Mouse (Mus musculus) thymus, postnatal 14 days (tissue): ENCODE measurements around the gene Zfp772.
"Not testable (repeated sequence)": the region's sequence is repeated elsewhere in the genome, so short reads cannot be mapped to it uniquely, and the experiment has no call there.

ENCODE experiments used
- DNase-seq: peaks from one replicate; pipeline ENCODE4 v3.0.0; 2021

Zfp772 gene

DNA sequence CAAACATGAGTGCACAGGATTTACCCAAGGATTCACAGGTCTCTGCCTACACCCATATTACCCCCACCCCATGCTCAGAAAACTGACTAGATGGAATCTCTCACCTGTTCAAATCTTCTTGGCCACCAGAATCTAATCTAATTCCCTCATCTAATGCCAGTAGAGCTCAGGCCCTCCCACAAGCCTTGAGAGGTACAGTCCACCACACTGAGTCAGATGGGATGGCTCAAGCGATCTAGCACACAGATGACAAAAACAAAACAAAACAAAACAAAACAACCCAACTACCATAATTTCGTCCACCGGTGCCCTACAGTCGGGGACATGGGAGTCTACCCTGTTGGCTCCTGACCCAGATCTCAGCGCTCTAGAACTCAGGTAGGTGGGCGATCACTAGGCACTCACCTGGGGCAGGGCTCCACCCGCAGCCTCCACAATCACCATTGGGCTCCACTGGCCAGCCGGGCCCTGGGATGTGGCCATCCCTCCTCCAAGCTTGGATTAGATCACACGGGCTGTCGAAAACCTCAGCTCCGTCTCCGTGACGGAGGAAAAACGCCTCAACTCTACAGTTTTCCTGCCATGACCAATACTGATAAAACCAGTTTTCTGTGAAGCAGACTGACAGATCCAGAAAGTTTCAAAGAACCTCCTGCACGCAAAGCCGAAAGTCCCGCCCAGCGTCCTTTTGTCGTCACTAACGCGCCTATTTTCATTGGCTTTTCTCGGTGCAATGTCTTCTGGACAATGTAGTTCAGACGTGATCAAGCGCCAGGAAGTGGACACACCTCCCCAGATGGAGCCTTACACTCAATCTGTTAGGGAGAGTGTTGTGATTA is at the start of gene Zfp772:
Zfp772 (minus strand) TSS at position 686 of the 839 bp plus-strand sequence.
- DNase-seq = peak; percentile 57

DNA sequence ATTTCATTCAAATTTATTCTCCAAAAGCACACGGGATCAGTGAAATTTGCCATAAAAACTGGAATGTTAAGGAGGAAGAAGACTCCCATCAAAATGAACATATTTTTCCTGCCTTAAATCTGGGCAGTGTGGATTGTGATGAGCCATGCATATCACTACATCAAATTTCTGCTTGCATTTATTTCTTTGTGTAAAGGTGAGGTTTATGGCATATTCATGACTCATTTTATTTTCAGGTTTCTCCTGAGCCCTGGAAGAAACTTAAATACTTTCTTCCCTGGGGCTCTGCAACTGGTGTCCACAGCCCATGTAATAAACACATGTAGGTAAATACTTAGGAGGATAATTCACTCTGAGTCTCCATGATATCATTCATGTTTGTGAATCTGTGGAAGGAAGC is 37.4 kb upstream of the Zfp772 start, which contains the start of gene Vmn2r29:
Vmn2r29 (minus strand) TSS at position 101 of the 400 bp plus-strand sequence.
- DNase-seq = not testable (repeated sequence)

DNA sequence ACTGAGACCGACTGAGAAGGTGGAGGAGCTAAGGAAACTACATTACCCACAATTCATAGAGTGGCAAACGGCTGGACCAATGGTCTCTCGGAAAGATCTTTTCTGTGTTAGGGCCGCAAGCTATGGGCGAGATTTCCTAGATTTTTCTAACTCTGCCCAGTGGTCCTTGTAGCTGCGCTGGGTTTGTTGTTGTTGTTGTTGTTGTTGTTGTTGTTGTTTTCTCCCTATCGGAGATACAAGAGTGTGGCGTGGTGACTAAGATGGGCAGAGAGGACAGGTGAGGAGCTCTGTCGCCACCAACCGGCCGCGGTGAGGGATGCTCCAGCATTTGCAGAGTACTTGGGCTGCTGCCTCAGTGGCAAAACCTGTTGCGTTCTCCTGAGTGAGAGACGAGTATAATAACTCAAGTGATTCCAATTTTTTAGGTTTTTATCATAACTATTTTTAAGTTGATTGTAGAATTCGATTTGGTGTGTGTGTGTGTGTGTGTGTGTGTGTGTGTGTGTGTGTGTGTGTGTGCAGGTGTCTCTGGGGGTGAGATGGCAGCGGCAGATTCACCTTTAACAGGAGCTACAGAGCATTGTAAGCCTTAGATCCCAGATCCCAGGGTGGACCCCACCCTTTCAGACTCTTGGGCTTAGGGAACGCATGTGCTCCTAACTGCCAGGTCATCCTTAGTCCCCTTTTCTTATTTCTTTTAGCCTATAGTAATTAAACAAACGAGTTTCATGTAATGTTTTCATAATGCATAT is 21.4 kb downstream of the Zfp772 start:
- DNase-seq = peak; percentile 77

DNA sequence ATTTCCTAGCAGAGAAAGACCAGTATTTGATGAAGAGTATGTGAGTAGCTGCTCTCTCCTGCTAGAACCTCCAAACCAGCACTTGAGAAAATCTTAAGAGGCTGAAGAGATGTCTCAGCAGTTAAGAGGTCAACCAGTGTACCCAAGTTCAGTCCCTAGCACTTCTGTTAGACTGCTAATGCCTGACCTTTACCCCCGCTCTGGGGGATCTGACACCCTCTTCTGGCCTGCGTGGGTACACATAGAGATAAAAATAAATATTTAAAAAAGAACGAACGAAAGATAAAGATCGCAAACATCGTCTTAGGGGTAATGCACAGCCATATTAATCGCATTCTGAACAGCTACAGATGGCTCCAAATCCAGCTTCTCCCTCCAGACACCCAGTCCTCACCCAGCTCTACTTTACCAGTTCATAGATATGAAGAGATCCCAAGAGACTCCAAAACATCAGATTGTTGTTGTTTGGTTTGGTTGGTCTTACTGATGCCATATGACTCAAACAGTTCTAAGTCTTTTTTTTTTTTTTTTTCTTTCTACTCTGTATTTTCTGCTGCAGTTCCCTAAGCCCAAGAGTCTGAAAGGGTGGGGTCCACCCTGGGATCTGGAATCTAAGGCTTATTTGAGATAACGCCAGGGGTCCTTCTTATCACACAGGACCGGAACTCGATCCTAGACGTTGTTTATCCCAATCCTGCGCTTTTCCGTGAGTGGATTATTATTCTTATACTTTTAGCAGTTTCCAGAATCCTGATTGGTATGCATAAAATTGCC is 22.2 kb downstream of the Zfp772 start:
- DNase-seq = no peak

DNA sequence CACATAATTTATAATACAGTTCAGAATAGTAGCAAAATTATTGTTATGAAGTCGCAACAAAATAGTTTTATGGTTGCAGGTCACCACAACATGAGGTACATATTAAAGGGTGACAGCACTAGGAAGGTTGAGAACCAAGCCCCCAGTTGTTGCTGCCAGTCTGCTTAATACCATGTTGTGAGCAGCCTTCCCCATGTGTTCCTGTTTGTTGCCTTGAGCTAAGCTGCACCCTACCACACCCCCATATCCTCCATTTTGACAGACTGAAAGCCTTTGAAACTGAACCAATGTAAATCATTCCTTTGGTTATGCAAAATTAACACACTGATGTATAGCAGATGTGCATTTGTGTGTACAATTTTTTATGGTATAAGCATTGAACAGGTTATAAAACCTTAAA is 23.9 kb downstream of the Zfp772 start:
- DNase-seq = no peak

DNA sequence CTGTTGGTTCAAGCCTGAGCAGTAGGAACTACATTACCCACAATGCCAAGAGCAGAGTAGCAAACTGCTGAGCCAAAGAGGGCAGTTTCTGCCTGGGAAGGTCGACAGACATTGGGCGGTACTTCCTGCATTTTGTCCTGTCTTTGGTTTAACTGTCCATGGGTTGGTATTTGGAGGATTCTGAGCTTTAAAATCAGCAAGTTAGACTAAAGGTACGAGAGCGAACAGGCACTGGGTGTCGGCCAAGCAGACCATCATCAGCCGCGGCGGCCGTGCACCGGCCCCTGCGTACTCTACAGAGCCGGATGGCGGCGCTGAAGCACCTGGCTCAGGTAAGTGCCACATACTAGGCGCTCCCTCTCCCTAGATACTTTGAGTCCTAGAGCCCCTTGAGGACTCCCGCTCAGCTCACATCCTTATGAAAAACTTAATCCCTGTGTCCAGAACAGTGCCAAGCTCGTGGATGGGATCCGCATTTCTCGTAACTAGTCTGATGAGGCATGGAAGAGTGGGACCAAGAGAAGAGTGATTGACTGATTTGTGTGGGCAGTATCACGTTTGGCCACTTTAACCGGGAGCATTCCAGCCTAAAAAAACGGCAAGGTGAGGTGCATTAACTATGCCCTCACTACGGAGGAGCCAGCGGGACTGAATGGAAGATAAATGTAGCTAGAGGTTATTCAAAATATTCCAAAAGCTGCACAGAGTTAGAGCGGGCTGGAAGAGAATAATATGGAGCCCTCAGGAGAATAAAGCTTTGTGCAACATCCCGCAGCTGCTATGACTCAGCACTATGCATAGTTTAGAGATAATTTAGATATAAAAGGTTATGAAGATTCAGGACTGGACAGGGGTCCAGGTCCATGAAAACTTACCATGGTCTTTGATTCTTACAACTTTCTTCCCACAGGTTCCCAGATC is 38.3 kb downstream of the Zfp772 start, which contains the start of gene Zfp418:
Zfp418 (plus strand) TSS at position 104 of the 921 bp plus-strand sequence.
- DNase-seq = peak; percentile 32
